Mouse (Mus musculus) T-cell, adult 66 days (primary cell): ENCODE results near the gene Spata20. TPM values are rescaled to one million over a fixed set of nuclear protein-coding genes. Genes with fewer than 3 reads are reported as not detected.

ENCODE experiments used
- total RNA-seq, 2 experiments: library from RNA; stranded (reverse); gene quantifications; 3 replicates in 1 of 2; 4 replicates in 1 of 2; pipeline ENCODE4 v1.2.4; 2023

Gene Spata20
- not detected for total RNA-seq

DNA sequence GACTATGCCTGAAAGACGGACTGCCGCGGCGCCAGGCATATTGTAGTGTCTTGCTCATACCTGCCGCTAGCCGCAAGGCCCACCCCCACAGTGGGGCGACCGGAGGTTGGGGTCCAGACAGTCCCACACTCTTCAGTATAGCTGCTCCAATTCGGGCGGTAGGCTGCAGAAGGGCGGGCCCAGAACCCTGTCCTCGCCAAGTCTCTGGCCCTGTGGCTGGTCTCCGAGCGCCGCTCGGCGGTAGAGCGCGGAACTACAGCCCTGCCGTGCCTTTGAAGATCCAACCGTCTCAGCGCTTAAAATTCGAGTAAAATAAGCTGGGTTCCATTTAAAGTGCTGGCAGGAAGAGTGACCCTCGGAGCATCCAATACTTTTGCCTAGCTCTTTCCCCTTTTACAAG is at the start of gene Spata20:
Gene Spata20, minus strand, starts transcription at position 179 of the 400 bp plus-strand sequence.

DNA sequence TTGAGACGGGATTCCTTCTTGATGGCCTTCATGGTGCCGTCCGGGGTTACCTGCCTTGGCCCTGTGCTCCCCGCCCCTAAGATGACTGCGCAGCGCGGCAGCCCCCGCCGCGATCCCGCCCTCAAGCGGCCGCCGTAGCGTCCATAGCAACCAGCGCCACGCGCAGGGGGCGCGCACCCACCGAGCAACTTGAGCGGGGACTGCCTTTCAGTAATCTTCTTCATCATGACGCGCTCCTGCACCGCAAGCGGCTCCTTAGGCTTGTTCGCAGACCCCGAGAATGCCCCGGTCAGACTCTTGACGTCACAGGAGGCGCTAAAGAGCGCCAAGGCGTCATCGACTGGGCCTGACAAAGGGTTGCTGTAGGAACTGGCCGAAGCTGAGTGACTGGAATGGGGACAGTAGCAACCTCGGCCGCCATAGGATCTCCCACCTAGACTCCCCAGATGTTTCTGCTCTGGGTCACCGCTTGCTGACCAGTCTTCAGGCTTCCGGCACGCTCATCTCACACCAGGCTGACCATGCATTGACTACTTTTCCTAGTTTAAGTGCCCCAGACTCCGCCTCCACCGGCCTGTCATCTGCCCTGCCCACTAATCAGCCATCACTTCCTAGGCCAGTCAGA is 35.4 kb upstream of the Spata20 start, which contains the start of gene Mycbpap:
Gene Mycbpap, minus strand, starts transcription at position 524 of the 625 bp plus-strand sequence.

DNA sequence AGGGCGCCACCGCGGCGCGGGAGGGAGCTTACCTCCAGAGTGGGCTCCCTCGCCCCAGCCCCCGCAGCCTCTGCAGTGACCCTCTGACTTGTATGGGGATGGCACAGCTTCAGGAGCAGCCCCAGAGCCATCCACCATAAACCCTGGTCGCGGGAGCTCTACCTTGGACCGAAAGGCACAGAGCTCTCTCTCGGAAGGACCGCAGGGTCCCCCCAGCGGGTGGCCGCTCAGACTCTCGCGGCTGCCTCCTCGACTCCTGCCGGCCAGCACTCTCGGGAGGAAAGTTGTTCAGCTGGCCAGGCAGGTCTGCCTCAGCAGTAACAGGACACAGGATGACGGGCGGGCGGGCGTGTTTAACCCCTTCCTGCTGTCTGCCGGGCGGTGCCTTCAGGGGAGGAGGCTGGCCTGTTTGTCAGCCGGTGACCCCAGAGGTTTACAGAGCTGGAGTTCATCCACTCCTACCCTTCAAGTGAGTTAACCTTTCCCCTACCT is 13.7 kb upstream of the Spata20 start, which contains the start of gene Epn3:
Gene Epn3, minus strand, starts transcription at position 314 of the 492 bp plus-strand sequence.

DNA sequence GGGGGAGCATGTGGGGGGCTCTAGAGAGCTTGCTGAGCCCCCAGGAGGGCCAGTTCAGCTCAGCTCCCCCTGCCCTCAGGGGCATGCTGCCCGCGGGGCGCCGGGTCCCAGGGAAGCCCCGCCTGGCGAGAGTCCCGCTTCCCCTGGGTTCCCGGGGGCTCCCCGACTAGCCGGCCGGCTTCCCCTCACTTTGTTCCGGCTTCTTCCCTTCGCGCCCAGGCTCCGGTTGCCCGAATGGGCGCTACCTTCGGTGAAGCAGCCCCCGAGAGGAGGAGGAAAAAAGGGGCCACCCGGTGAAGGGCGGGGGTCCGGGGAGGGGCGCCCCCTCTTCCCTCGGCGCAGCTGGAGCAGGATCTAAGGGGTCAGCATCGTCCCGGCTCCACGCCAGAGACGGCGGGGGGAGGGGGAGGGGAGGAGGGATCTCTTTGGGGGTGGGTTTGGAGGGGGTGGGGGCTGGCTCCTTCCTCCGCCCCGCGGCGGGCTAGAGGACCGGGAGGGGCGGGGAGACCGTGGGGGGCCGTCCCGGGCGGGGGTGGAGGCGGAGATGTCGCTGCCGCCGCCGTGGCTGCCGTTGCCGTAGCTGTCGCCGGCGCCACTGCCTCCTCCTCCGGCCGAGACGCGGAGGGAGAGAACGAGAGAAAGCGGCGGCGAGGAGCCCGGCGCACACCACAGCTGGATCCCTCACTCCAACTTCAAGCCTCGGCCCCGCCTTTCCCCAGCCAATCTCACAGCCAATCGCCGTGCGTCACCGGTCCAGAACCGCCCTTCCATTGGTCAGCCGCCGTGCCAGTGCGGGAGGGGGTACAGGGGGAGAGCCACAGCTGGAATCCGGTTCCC is 12.1 kb downstream of the Spata20 start, which contains the start of gene Cacna1g:
Gene Cacna1g, minus strand, starts transcription at position 492 of the 837 bp plus-strand sequence.

Other genes starting within 250 kb of the Spata20 start
- gene Wfikkn2, start 240.2 kb downstream of the Spata20 start, total RNA-seq, result 1 to 10 TPM; 1.0 to 1.8 TPM
- gene Gm21885, start 204.3 kb downstream of the Spata20 start, total RNA-seq, result not detected
- 100 to 1,000 TPM; 106 to 115 TPM for gene Luc7l3, start 164.2 kb downstream of the Spata20 start, total RNA-seq
- 10 to 100 TPM; 38.0 to 49.6 TPM for gene Ankrd40, start 158.2 kb downstream of the Spata20 start, total RNA-seq
- 1 to 10 TPM; 5.0 to 5.1 TPM for gene Abcc3, start 93.2 kb downstream of the Spata20 start, total RNA-seq
- gene Cacna1g, start 12.0 kb downstream of the Spata20 start, total RNA-seq, result not detected
- under 1 TPM in 1 of 2 experiments, not detected in 1; 0.15 TPM for gene Epn3, start 13.8 kb upstream of the Spata20 start, total RNA-seq
- not detected for gene Mycbpap, start 35.6 kb upstream of the Spata20 start, total RNA-seq
- gene Rsad1, start 63.1 kb upstream of the Spata20 start, total RNA-seq, result 1 to 10 TPM; 5.5 to 7.2 TPM
- not detected for gene Chad, start 78.9 kb upstream of the Spata20 start, total RNA-seq
- gene Acsf2, start 115.7 kb upstream of the Spata20 start, total RNA-seq, result 10 to 100 TPM; 18.8 to 19.5 TPM
- 10 to 100 TPM; 63.3 to 68.5 TPM for gene Lrrc59, start 143.6 kb upstream of the Spata20 start, total RNA-seq
- gene Mrpl27, start 167.6 kb upstream of the Spata20 start, total RNA-seq, result 10 to 100 TPM; 17.2 to 29.0 TPM
- gene Eme1, start 167.8 kb upstream of the Spata20 start, total RNA-seq, result 1 to 10 TPM; 4.5 to 5.2 TPM
- 10 to 100 TPM; 53.9 to 54.6 TPM for gene Xylt2, start 191.3 kb upstream of the Spata20 start, total RNA-seq
- gene Gm11541, start 218.3 kb upstream of the Spata20 start, total RNA-seq, result not detected